Mouse (Mus musculus) G1E (cell line): ENCODE results near the gene Arhgef1.

Source experiments
- CTCF ChIP-seq: IDR thresholded peaks from 2 replicates; pipeline ENCODE4 v1.5.1; 2012; ENCODE audit warnings: low read depth, low read length, inconsistent platforms, mixed read lengths
- GATA2 ChIP-seq: IDR thresholded peaks from 2 replicates; pipeline ENCODE4 v1.6.1; 2012; ENCODE audit warnings: low read depth, low read length, inconsistent platforms, borderline replicate concordance

DNA sequence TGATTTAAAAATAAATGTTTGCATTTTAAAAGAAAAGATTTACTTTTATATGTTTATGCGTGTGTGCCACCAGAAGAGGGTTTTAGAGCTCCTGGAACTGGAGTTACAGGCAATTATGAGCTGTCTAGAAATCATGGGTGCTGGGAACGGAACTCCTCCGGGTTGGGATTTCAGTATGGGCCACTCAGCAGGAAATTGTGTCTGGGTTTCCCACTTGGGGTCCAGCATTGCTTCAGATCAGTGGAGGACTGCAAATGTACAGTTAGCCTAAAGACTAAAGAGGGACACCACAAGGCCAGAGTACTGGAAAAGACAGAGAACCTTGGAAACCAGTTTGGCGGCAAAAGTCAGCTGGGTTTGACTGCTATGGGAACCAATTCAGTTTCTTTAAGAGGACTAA lies 70.5 kb downstream of the Arhgef1 start:
- no peak for TF ChIP-seq CTCF
- TF ChIP-seq GATA2, result no peak
